Mouse (Mus musculus) midbrain, embryonic 12.5 days (tissue): ENCODE results near the gene Cckar. TPM values are rescaled to one million over a fixed set of nuclear protein-coding genes. Genes with fewer than 3 reads are reported as not detected.

Experiments used
- ATAC-seq: fragments of 200-750 bp; cut with Nextera tagmentation; 2 replicates; pipeline ENCODE4 v1.8.0; 2017; ENCODE audit warnings: low read depth, moderate TSS enrichment, moderate library complexity; ENCODE audit not compliant: low FRiP score
- H3K27ac ChIP-seq: fragments of 300-500 bp; sonication (generic); replicated peaks from 2 replicates; pipeline ENCODE4 v1.5.1; 2016; ENCODE audit warnings: mild to moderate bottlenecking
- H3K27me3 ChIP-seq: fragments of 300-500 bp; sonication (generic); 2 replicates; pipeline ENCODE4 v1.6.1; 2016; ENCODE audit warnings: mild to moderate bottlenecking
- H3K36me3 ChIP-seq: fragments of 300-500 bp; sonication (generic); 2 replicates; pipeline ENCODE4 v1.6.1; 2016
- H3K4me1 ChIP-seq: fragments of 300-500 bp; sonication (generic); 2 replicates; pipeline ENCODE4 v1.6.1; 2016
- H3K4me2 ChIP-seq: fragments of 300-500 bp; sonication (generic); replicated peaks from 2 replicates; pipeline ENCODE4 v1.6.1; 2016; ENCODE audit warnings: mild to moderate bottlenecking, moderate library complexity
- H3K4me3 ChIP-seq: fragments of 300-500 bp; sonication (generic); 2 replicates; pipeline ENCODE4 v1.5.1; 2016; ENCODE audit warnings: mild to moderate bottlenecking
- H3K9ac ChIP-seq: fragments of 300-500 bp; sonication (generic); replicated peaks from 2 replicates; pipeline ENCODE4 v1.6.1; 2016; ENCODE audit warnings: mild to moderate bottlenecking, moderate library complexity
- H3K9me3 ChIP-seq: fragments of 300-500 bp; sonication (generic); 2 replicates; pipeline ENCODE4 v1.6.1; 2016; ENCODE audit warnings: mild to moderate bottlenecking
- WGBS: fragments of 180-500 bp; shearing (Covaris S2); methylation state at CpG from one replicate; pipeline ENCODE4 v1.1.7; 2016; 5-methylcytosine and 5-hydroxymethylcytosine counted together
- polyA plus RNA-seq: library from polyadenylated mRNA; unstranded; fragments of >200 nt; fragmentation: Nextera tagmentation; extraction: Ambion mirVana; gene quantifications from 2 replicates; pipeline ENCODE4 v1.2.1, GENCODE M21; 2016

Cckar gene
- polyA plus RNA-seq, 1 experiment from 2014 or later: 0.80 TPM

DNA sequence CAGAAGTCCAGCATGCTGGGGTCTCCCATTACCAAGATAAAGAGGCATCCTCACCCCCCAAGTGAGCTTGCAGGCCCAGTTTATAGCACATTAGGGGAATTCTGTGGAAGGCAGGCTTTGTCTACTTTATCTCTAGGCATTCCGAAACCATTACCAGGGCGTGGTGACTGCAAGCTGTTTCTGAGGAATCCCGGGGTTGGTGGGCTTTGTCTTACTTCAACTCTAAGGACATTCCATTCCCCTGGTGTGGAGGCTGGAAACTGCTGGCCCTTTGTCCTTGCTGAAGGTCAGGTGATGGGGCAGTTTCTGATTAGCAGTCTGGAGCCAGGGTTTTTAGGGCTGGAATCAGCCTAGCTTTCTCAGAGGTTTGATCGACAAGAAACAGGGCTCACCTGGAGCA lies 36.0 kb downstream of the Cckar start:
- 0 out of 2 replicates have a peak, but pooled peaks have one; percentile 4 for ATAC-seq
- H3K36me3 ChIP-seq: no peaks in the 10 kb centered on the region
- H3K9me3 ChIP-seq: no peaks in the 10 kb centered on the region
- no peak overlapping the region for H3K4me2 ChIP-seq
- no peak overlapping the region for H3K4me3 ChIP-seq
- 64% methylated on average over 4 of the region's 4 CpGs for WGBS
- H3K9ac ChIP-seq: no peak overlapping the region
- H3K27ac ChIP-seq: no peak overlapping the region
- no peaks in the 10 kb centered on the region for H3K27me3 ChIP-seq
- H3K4me1 ChIP-seq: no peaks in the 10 kb centered on the region

DNA sequence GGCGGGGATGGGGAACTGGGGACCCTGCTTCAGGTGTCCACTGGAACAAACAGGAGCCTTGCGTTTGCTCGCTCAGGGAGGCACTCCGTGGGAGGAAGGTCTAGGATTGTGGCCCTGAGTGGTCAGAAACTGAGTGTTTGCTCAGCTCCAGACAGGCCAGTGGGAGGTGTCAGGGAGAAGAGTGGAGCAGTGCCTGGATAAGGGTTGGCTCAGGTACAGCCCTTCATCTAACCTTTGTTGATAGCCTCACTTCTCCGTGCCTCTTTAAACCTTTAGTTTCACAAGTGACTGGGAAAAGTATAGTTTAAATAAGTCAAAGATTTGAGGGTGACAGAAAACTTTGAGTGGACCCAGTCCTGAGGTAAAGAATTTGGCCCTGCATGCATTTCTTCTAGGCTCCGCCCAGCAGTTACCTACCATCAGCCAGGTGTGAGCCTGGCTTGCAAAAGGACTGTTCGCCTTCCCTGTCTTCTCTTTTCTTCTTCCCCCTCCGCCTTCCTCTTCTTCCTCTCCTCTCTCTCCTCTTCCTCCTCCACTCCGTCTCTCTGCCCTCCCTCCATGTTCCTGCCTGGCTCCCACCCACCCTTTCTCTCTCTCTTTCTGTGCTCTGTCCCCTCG lies 37.1 kb downstream of the Cckar start:
- 91% methylated on average over 10 of the region's 10 CpGs for WGBS
- Histone ChIP-seq H3K4me2 (no peak overlapping the region), H3K4me3 (no peak overlapping the region), H3K4me1 (no peaks in the 10 kb centered on the region), H3K27ac (no peak overlapping the region), H3K27me3 (no peaks in the 10 kb centered on the region), H3K36me3 (no peaks in the 10 kb centered on the region), H3K9me3 (no peaks in the 10 kb centered on the region), H3K9ac (no peak overlapping the region)
- no peak for ATAC-seq

DNA sequence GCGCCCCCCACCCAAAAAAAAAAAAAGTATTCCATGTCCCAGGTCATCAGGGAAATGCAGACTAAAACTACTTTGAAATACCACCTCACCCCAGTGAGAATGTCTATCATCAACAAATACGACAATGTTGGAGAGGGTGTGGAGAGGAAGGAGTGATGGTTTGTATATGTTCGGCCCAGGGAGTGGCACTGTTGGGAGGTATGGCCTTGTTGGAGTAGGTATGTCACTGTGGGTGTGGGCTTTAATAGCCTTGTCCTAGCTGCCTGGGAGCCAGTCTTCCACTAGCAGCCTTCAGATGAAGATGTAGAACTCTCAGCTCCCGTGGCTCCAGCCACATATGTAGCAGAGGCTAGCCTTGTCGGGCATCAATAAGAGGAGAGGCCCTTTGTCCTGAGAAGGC lies 39.5 kb downstream of the Cckar start:
- Histone ChIP-seq H3K4me3 (no peak overlapping the region), H3K9ac (no peak overlapping the region), H3K4me2 (no peak overlapping the region), H3K27me3 (no peaks in the 10 kb centered on the region), H3K9me3 (no peaks in the 10 kb centered on the region), H3K27ac (no peak overlapping the region), H3K4me1 (no peaks in the 10 kb centered on the region), H3K36me3 (no peaks in the 10 kb centered on the region)
- no peak for ATAC-seq
- WGBS: 87% methylated on average over 5 of the region's 5 CpGs

DNA sequence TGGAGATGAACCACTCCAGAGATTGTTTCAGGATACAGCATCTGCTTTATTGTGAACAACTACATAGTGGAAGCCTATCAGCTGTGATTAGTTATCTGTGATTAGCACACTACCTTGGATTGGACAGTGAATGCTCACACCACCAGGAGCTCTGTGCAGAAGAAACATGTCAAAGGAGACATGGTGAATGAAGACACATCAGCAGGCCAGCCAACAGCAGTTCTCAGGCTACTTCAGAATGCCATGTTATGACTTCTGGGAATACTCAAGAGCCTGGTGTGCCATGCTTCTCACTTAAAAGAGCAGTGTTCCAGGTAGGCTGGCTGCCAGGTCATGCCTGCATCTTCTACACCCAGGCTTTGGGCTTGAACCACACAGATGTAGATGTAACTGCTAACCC lies 43.8 kb downstream of the Cckar start:
- no peak overlapping the region for H3K27ac ChIP-seq
- no peaks in the 10 kb centered on the region for H3K36me3 ChIP-seq
- no peaks in the 10 kb centered on the region for H3K9me3 ChIP-seq
- no peaks in the 10 kb centered on the region for H3K27me3 ChIP-seq
- H3K4me2 ChIP-seq: no peak overlapping the region
- no peak overlapping the region for H3K4me3 ChIP-seq
- no peak overlapping the region for H3K9ac ChIP-seq
- no peak for ATAC-seq
- no peaks in the 10 kb centered on the region for H3K4me1 ChIP-seq

DNA sequence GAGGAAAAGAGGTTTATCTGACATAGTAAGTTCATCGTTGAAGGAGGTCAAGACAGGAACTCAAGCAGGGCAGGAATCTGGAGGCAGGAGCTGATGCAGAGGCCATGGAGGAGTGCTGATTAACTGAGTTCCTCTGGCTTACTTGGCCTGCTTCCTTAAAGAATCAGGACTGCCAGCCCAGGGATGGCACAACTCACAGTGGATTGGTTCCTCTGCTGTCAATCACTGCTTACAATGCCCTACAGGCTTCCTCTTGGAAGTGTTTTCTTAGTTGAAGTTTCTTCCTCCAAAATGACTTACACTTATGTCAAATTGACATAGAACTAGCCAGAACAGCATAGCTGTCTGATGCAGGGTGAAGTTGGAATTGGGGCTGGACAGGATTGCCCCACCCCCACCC lies 45.1 kb downstream of the Cckar start:
- Histone ChIP-seq H3K27ac (no peak overlapping the region), H3K9me3 (no peaks in the 10 kb centered on the region), H3K27me3 (no peaks in the 10 kb centered on the region), H3K4me1 (no peaks in the 10 kb centered on the region), H3K4me2 (no peak overlapping the region), H3K36me3 (no peaks in the 10 kb centered on the region), H3K9ac (no peak overlapping the region), H3K4me3 (no peak overlapping the region)
- no peak for ATAC-seq
- 76% methylated on average over 1 of the region's 1 CpGs for WGBS

DNA sequence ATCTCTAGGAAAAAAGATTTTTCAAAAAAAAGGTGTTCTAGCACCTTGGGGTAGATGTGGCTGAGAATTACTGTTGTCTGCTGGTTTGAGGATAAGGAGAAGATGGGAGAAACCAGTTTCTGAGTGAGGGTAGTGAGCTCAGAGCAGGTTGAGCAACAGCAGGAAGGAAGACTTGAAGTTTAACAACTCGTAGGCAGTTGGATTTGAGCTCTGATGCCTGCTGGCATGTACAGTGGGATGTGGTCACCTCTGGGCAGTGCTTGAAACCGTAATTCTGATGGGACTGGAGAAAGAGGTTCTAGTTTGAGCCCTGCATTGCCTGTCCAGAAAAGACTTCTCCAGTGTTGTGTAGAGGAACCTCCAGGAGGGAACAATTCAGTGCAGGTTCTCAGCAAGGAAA lies 46.0 kb downstream of the Cckar start:
- WGBS: 92% methylated on average over 2 of the region's 2 CpGs

DNA sequence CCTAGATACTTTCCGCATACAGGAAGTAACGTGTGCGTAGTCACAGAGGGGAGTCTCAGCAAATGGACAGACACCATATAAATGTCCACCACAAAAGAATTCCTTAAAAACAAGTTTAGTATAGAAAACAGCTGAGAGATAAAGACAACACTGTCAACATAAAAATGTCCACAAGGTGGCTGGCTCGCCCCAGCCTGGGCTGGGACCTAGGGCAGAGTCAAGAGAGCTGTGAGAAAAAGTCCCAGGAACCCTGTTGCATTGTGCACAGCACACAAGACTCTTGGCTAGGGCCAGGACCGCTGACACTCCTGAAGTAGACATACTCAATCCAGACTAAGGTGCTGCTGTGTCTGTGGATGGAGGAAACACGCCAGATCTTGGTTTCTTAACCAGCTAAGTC lies 49.6 kb downstream of the Cckar start:
- 83% methylated on average over 6 of the region's 6 CpGs for WGBS
- ATAC-seq: peak; percentile 70
- H3K36me3 ChIP-seq: peaks cover 15% of the 10 kb centered on the region
- no peaks in the 10 kb centered on the region for H3K27me3 ChIP-seq
- no peak overlapping the region for H3K9ac ChIP-seq
- no peak overlapping the region for H3K4me2 ChIP-seq
- H3K27ac ChIP-seq: no peak overlapping the region
- H3K4me3 ChIP-seq: no peak overlapping the region
- no peaks in the 10 kb centered on the region for H3K9me3 ChIP-seq
- H3K4me1 ChIP-seq: no peaks in the 10 kb centered on the region

More for the DNA sequence above, 46.0 kb downstream of the Cckar start:
- 0 out of 2 replicates have a peak, but pooled peaks cover 7% of the 10 kb centered on the region for H3K36me3 ChIP-seq
- H3K4me3 ChIP-seq: no peak overlapping the region
- no peaks in the 10 kb centered on the region for H3K9me3 ChIP-seq
- H3K27ac ChIP-seq: no peak overlapping the region
- no peak for ATAC-seq
- H3K4me2 ChIP-seq: no peak overlapping the region
- H3K4me1 ChIP-seq: no peaks in the 10 kb centered on the region
- H3K9ac ChIP-seq: no peak overlapping the region
- H3K27me3 ChIP-seq: no peaks in the 10 kb centered on the region

DNA sequence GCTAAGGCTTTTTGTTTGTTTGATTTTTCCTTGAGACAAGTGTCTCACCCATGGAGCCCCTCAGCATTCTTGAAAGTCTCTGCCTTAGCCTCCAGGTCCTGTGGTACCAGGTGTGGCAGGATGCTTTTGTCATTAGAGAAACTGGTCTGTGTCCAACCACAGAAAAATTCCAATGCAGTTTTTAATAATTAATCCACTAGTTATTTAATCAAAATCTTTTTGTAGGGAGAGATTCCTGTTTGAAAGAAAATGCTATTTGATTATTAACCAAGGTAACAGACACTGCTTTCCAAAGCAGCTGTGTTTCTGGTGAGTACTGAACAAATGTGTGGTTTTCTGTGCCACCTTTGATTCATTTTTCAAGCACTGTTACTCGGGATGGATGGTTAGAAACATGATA lies 50.9 kb downstream of the Cckar start:
- peaks cover 26% of the 10 kb centered on the region for H3K36me3 ChIP-seq
- no peak for ATAC-seq
- H3K4me1 ChIP-seq: no peaks in the 10 kb centered on the region
- H3K27ac ChIP-seq: no peak overlapping the region
- no peak overlapping the region for H3K9ac ChIP-seq
- H3K4me2 ChIP-seq: no peak overlapping the region
- H3K27me3 ChIP-seq: no peaks in the 10 kb centered on the region
- H3K9me3 ChIP-seq: no peaks in the 10 kb centered on the region
- H3K4me3 ChIP-seq: no peak overlapping the region
- WGBS: 57% methylated on average over 1 of the region's 1 CpGs

Other genes starting within 250 kb of the Cckar start
- 65.5 and 70.2 TPM in 2 replicates for gene Rbpj, start 241.6 kb downstream of the Cckar start, polyA plus RNA-seq
- gene Tbc1d19, start 101.9 kb upstream of the Cckar start, polyA plus RNA-seq: 68.5 and 70.2 TPM in 2 replicates